Mouse (Mus musculus) granulocyte monocyte progenitor cell, adult 5-6 weeks (primary cell): ENCODE results near the gene Tm6sf2. TPM values are rescaled to one million over a fixed set of nuclear protein-coding genes. Genes with fewer than 3 reads are reported as not detected.

Experiments
- total RNA-seq, 2 experiments: library from RNA; stranded (forward) in 1 of 2; stranded (reverse) in 1 of 2; fragments of 200-712, 200-1000 nt in 1 of 2; fragments of >200 nt in 1 of 2; fragmentation: Nextera tagmentation in 1 of 2; gene quantifications; 2 replicates each; pipeline ENCODE4 v1.2.3; 2014 to 2017

The Tm6sf2 gene
- total RNA-seq, 2 experiments from 2014 or later, result not detected

Other genes starting within 250 kb of the Tm6sf2 start
- 7.0 and 25.1 TPM in 2 replicates for gene Pbx4, start 240.4 kb upstream of the Tm6sf2 start, total RNA-seq (2014; fragmentation: Nextera tagmentation)
- gene Pbx4, start 240.4 kb upstream of the Tm6sf2 start, total RNA-seq (2017), result 5.6 and 9.3 TPM in 2 replicates
- gene Cilp2, start 185.2 kb upstream of the Tm6sf2 start, total RNA-seq (2014; fragmentation: Nextera tagmentation), result not detected in 2 replicates
- gene Cilp2, start 185.2 kb upstream of the Tm6sf2 start, total RNA-seq (2017), result not detected in 2 replicates
- 0.73 TPM in 1 of 2 replicates, not detected in the other for gene Tssk6, start 170.7 kb upstream of the Tm6sf2 start, total RNA-seq (2014; fragmentation: Nextera tagmentation)
- gene Tssk6, start 170.7 kb upstream of the Tm6sf2 start, total RNA-seq (2017), result 1.5 and 2.5 TPM in 2 replicates
- 76.7 and 98.5 TPM in 2 replicates for gene Ndufa13, start 170.4 kb upstream of the Tm6sf2 start, total RNA-seq (2014; fragmentation: Nextera tagmentation)
- gene Ndufa13, start 170.4 kb upstream of the Tm6sf2 start, total RNA-seq (2017), result 107 and 110 TPM in 2 replicates
- gene Yjefn3, start 170.2 kb upstream of the Tm6sf2 start, total RNA-seq (2014; fragmentation: Nextera tagmentation), result 2.7 TPM in 1 of 2 replicates, not detected in the other
- not detected in 2 replicates for gene Yjefn3, start 170.2 kb upstream of the Tm6sf2 start, total RNA-seq (2017)
- 51.7 and 69.2 TPM in 2 replicates for gene Gatad2a, start 76.5 kb upstream of the Tm6sf2 start, total RNA-seq (2014; fragmentation: Nextera tagmentation)
- 47.5 and 58.2 TPM in 2 replicates for gene Gatad2a, start 76.5 kb upstream of the Tm6sf2 start, total RNA-seq (2017)
- gene Mau2, start 30.2 kb upstream of the Tm6sf2 start, total RNA-seq (2014; fragmentation: Nextera tagmentation), result 29.9 and 34.9 TPM in 2 replicates
- gene Mau2, start 30.2 kb upstream of the Tm6sf2 start, total RNA-seq (2017), result 27.3 and 29.0 TPM in 2 replicates
- 18.4 and 22.6 TPM in 2 replicates for gene Sugp1, start 30.1 kb upstream of the Tm6sf2 start, total RNA-seq (2014; fragmentation: Nextera tagmentation)
- gene Sugp1, start 30.1 kb upstream of the Tm6sf2 start, total RNA-seq (2017), result 24.3 and 26.0 TPM in 2 replicates
- not detected in 2 replicates for gene Hapln4, start 10.5 kb downstream of the Tm6sf2 start, total RNA-seq (2014; fragmentation: Nextera tagmentation)
- gene Hapln4, start 10.5 kb downstream of the Tm6sf2 start, total RNA-seq (2017), result not detected in 2 replicates
- not detected in 2 replicates for gene Ncan, start 47.9 kb downstream of the Tm6sf2 start, total RNA-seq (2014; fragmentation: Nextera tagmentation)
- not detected in 2 replicates for gene Ncan, start 47.9 kb downstream of the Tm6sf2 start, total RNA-seq (2017)
- gene Nr2c2ap, start 58.4 kb downstream of the Tm6sf2 start, total RNA-seq (2014; fragmentation: Nextera tagmentation), result 37.0 and 64.5 TPM in 2 replicates
- gene Nr2c2ap, start 58.4 kb downstream of the Tm6sf2 start, total RNA-seq (2017), result 8.7 and 9.4 TPM in 2 replicates
- gene Rfxank, start 66.2 kb downstream of the Tm6sf2 start, total RNA-seq (2014; fragmentation: Nextera tagmentation), result 4.8 and 6.9 TPM in 2 replicates
- 5.9 and 11.6 TPM in 2 replicates for gene Rfxank, start 66.2 kb downstream of the Tm6sf2 start, total RNA-seq (2017)
- gene Borcs8, start 66.6 kb downstream of the Tm6sf2 start, total RNA-seq (2014; fragmentation: Nextera tagmentation), result 26.6 and 53.7 TPM in 2 replicates
- gene Borcs8, start 66.6 kb downstream of the Tm6sf2 start, total RNA-seq (2017), result 34.3 and 40.0 TPM in 2 replicates
- gene Mef2b, start 66.8 kb downstream of the Tm6sf2 start, total RNA-seq (2014; fragmentation: Nextera tagmentation), result not detected in 2 replicates
- not detected in 2 replicates for gene Mef2b, start 66.8 kb downstream of the Tm6sf2 start, total RNA-seq (2017)
- gene Tmem161a, start 99.4 kb downstream of the Tm6sf2 start, total RNA-seq (2014; fragmentation: Nextera tagmentation), result 15.6 and 29.6 TPM in 2 replicates
- gene Tmem161a, start 99.4 kb downstream of the Tm6sf2 start, total RNA-seq (2017), result 9.4 and 21.4 TPM in 2 replicates
- 3.2 and 5.5 TPM in 2 replicates for gene Slc25a42, start 139.4 kb downstream of the Tm6sf2 start, total RNA-seq (2014; fragmentation: Nextera tagmentation)
- 0.62 and 1.2 TPM in 2 replicates for gene Slc25a42, start 139.4 kb downstream of the Tm6sf2 start, total RNA-seq (2017)
- 62.5 and 68.0 TPM in 2 replicates for gene Sugp2, start 161.3 kb downstream of the Tm6sf2 start, total RNA-seq (2014; fragmentation: Nextera tagmentation)
- 26.0 and 56.4 TPM in 2 replicates for gene Sugp2, start 161.3 kb downstream of the Tm6sf2 start, total RNA-seq (2017)
- 4.9 and 6.9 TPM in 2 replicates for gene Armc6, start 161.5 kb downstream of the Tm6sf2 start, total RNA-seq (2014; fragmentation: Nextera tagmentation)
- gene Armc6, start 161.5 kb downstream of the Tm6sf2 start, total RNA-seq (2017), result 8.0 and 9.4 TPM in 2 replicates
- gene Homer3, start 209.9 kb downstream of the Tm6sf2 start, total RNA-seq (2014; fragmentation: Nextera tagmentation), result 5.4 and 12.3 TPM in 2 replicates
- gene Homer3, start 209.9 kb downstream of the Tm6sf2 start, total RNA-seq (2017), result 6.5 and 12.3 TPM in 2 replicates
- gene Ddx49, start 229.6 kb downstream of the Tm6sf2 start, total RNA-seq (2014; fragmentation: Nextera tagmentation), result 45.9 and 66.8 TPM in 2 replicates
- gene Ddx49, start 229.6 kb downstream of the Tm6sf2 start, total RNA-seq (2017), result 139 and 177 TPM in 2 replicates
- gene Cope, start 229.6 kb downstream of the Tm6sf2 start, total RNA-seq (2014; fragmentation: Nextera tagmentation), result 209 and 240 TPM in 2 replicates
- 132 and 155 TPM in 2 replicates for gene Cope, start 229.6 kb downstream of the Tm6sf2 start, total RNA-seq (2017)
- not detected in 2 replicates for gene Cers1, start 242.9 kb downstream of the Tm6sf2 start, total RNA-seq (2014; fragmentation: Nextera tagmentation)
- gene Cers1, start 242.9 kb downstream of the Tm6sf2 start, total RNA-seq (2017), result not detected in 2 replicates